Mouse (Mus musculus) E14TG2a.4 (cell line): Measurements from ENCODE around the gene Nicn1.

Experiments
- CTCF ChIP-seq: conservative IDR thresholded peaks from 2 replicates; pipeline ENCODE4 v1.5.1; 2014; ENCODE audit warnings: low read length
- NANOG ChIP-seq: IDR thresholded peaks from 2 replicates; pipeline ENCODE4 v1.6.1; 2014; ENCODE audit warnings: borderline replicate concordance, low read length, mixed read lengths
- POU5F1 ChIP-seq: IDR thresholded peaks from 2 replicates; pipeline ENCODE4 v1.6.1; 2014; ENCODE audit warnings: low read length, borderline replicate concordance

DNA sequence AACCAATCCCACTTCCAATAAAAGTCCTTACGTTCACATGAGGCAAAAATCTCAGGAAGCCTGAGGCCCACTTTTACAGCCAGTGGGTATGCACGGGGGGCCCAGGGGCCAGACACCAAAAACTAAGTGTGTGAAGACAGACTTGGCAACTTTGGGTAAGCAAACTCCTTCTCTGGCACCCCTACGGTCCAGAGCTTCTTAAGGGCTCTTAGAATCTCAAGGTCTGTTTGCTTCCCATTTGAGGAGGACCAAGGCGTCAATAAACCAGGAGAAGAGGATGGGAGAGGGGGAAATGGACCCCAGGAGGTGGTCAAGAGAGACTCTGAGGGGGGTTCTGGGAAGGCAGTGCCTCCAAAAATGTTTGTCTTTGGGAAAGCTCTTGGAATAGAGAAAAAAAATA is 16.7 kb upstream of the Nicn1 start:
- TF ChIP-seq CTCF = no peak
- no peak for TF ChIP-seq NANOG
- no peak for TF ChIP-seq POU5F1
